Mouse (Mus musculus): ENCODE measurements at regions not wholly inside any gene's neighbourhood (a gene's known extent, or its start where the extent isn't known, plus 50 kb on each side); places are given as distances from the start of the nearest gene placed in this dataset.
A peak's percentile ranks its signal among the peaks of the same experiment; 100 is the strongest.

GRCm38 (mm10) chr3:15118634-15119356, 213.3 kb downstream of the Gm9733 start:
- no peak for DNase-seq

GRCm38 (mm10) chr3:15126736-15127135, 205.4 kb downstream of the Gm9733 start:
- DNase-seq = no peak

- no peak for DNase-seq
Observed at GRCm38 (mm10) chr3:15128370-15128769, 203.7 kb downstream of the Gm9733 start.

GRCm38 (mm10) chr3:15128960-15129359, 203.1 kb downstream of the Gm9733 start:
- DNase-seq = no peak

- no peak for DNase-seq
Observed at GRCm38 (mm10) chr3:15129729-15130369, 202.3 kb downstream of the Gm9733 start.

GRCm38 (mm10) chr3:15132136-15132535, 200.0 kb downstream of the Gm9733 start:
- DNase-seq = no peak

GRCm38 (mm10) chr3:15139550-15139949, 192.6 kb downstream of the Gm9733 start:
- no peak for DNase-seq

GRCm38 (mm10) chr3:15153710-15154109, 178.4 kb downstream of the Gm9733 start:
- no peak for DNase-seq

GRCm38 (mm10) chr3:15154153-15154552, 177.9 kb downstream of the Gm9733 start:
- no peak for DNase-seq

- no peak for DNase-seq
Observed at GRCm38 (mm10) chr3:15156681-15157080, 175.4 kb downstream of the Gm9733 start.

GRCm38 (mm10) chr3:15157842-15158241, 174.3 kb downstream of the Gm9733 start:
- no peak for DNase-seq

GRCm38 (mm10) chr3:15158926-15159325, 173.2 kb downstream of the Gm9733 start:
- DNase-seq = no peak

- no peak for DNase-seq
Observed at GRCm38 (mm10) chr3:15159965-15160714, 172.0 kb downstream of the Gm9733 start.

- DNase-seq = no peak
Observed at GRCm38 (mm10) chr3:15175811-15176210, 156.3 kb downstream of the Gm9733 start.

GRCm38 (mm10) chr3:15179079-15179812, 152.9 kb downstream of the Gm9733 start:
- DNase-seq = no peak

- no peak for DNase-seq
Observed at GRCm38 (mm10) chr3:15181111-15181510, 151.0 kb downstream of the Gm9733 start.

- no peak for DNase-seq
Observed at GRCm38 (mm10) chr3:15186731-15187130, 145.4 kb downstream of the Gm9733 start.

GRCm38 (mm10) chr3:15194362-15194761, 137.7 kb downstream of the Gm9733 start:
- DNase-seq = peak; percentile 72

GRCm38 (mm10) chr3:15196101-15196500, 136.0 kb downstream of the Gm9733 start:
- no peak for DNase-seq

GRCm38 (mm10) chr3:15198086-15198485, 134.0 kb downstream of the Gm9733 start:
- DNase-seq = no peak

- DNase-seq = no peak
Observed at GRCm38 (mm10) chr3:15200309-15200708, 131.8 kb downstream of the Gm9733 start.

GRCm38 (mm10) chr3:15200990-15201389, 131.1 kb downstream of the Gm9733 start:
- DNase-seq = no peak

GRCm38 (mm10) chr3:15202760-15203159, 129.3 kb downstream of the Gm9733 start:
- no peak for DNase-seq
